Mouse (Mus musculus) liver, adult 2 months (tissue): ENCODE results near the gene Nr1h2. TPM values are rescaled to one million over a fixed set of nuclear protein-coding genes. Genes with fewer than 3 reads are reported as not detected.

Experiments used
- DNase-seq: peaks from one replicate; pipeline ENCODE4 v3.0.0-alpha.2; 2011; ENCODE audit warnings: low read depth, low spot score; ENCODE audit errors: extremely low read depth
- H3K27ac ChIP-seq: fragments of 200-500 bp; replicated peaks from 2 replicates; pipeline ENCODE4 v1.5.1; 2012; ENCODE audit warnings: low read depth, mild to moderate bottlenecking, control low read depth, inconsistent platforms, low read length; ENCODE audit not compliant: insufficient read depth
- H3K27me3 ChIP-seq: fragments of 200-500 bp; 2 replicates; pipeline ENCODE4 v1.6.1; 2012; ENCODE audit warnings: mild to moderate bottlenecking, moderate library complexity, low read length, inconsistent platforms; ENCODE audit not compliant: control insufficient read depth, insufficient read depth
- H3K36me3 ChIP-seq: fragments of 200-500 bp; 2 replicates; pipeline ENCODE4 v1.6.1; 2012; ENCODE audit warnings: low read length, inconsistent platforms; ENCODE audit not compliant: control insufficient read depth, insufficient read depth
- H3K4me1 ChIP-seq: fragments of 200-500 bp; 2 replicates; pipeline ENCODE4 v1.6.1; 2011; ENCODE audit warnings: low read length; ENCODE audit not compliant: control insufficient read depth, insufficient read depth
- H3K4me3 ChIP-seq: fragments of 200-500 bp; 2 replicates; pipeline ENCODE4 v1.5.1; 2011; ENCODE audit warnings: low read depth, mild to moderate bottlenecking, control low read depth, low read length, moderate library complexity; ENCODE audit not compliant: insufficient read depth
- H3K79me2 ChIP-seq: fragments of 200-500 bp; 2 replicates; pipeline ENCODE4 v1.6.1; 2012; ENCODE audit warnings: inconsistent platforms, mild to moderate bottlenecking, low read length, moderate library complexity; ENCODE audit not compliant: control insufficient read depth, insufficient read depth
- H3K9ac ChIP-seq: fragments of 200-500 bp; 2 replicates; pipeline ENCODE4 v1.6.1; 2012; ENCODE audit warnings: low read depth, mild to moderate bottlenecking, control low read depth, inconsistent platforms, low read length
- CTCF ChIP-seq: fragments of 200-500 bp; IDR thresholded peaks from 2 replicates; pipeline ENCODE4 v1.5.1; 2011; ENCODE audit warnings: low read depth, low read length, control low read depth
- POLR2A ChIP-seq: fragments of 200-500 bp; IDR thresholded peaks from 2 replicates; pipeline ENCODE4 v1.6.1; 2011; ENCODE audit warnings: low read length, control low read depth; ENCODE audit not compliant: insufficient read depth; ENCODE audit errors: extremely low read depth
- WGBS: fragments of 180-500 bp; shearing (Covaris S2); methylation state at CpG from one replicate; pipeline ENCODE4 v1.1.7; 2018; 5-methylcytosine and 5-hydroxymethylcytosine counted together
- polyA plus RNA-seq: library from polyadenylated mRNA; depleted of rRNA; stranded (reverse); fragments of >200 nt; gene quantifications from 2 replicates; pipeline ENCODE4 v1.2.3, GENCODE M21; 2012
- total RNA-seq: library from RNA; depleted of rRNA; stranded (reverse); fragments of >200 nt; gene quantifications from 2 replicates; pipeline ENCODE4 v1.2.3, GENCODE M21; 2014

Gene Nr1h2
- total and polyA plus RNA-seq, 2 experiments = 21.6 to 80.3 TPM

GRCm38 (mm10) chr7:44598336-44598735 is 44.6 kb upstream of the Nr1h2 start:
- H3K27me3 ChIP-seq = no peaks in the 10 kb centered on the region; the same call in 1 of the 2 replicates
- no peak for TF ChIP-seq POLR2A
- TF ChIP-seq CTCF = no peak
- no peaks in the 10 kb centered on the region for H3K79me2 ChIP-seq
- WGBS = 88% methylated on average over 12 of the region's 12 CpGs
- no peaks in the 10 kb centered on the region for H3K4me1 ChIP-seq
- no peak overlapping the region for H3K27ac ChIP-seq
- H3K4me3 ChIP-seq = no peak overlapping the region
- no peak for DNase-seq
- H3K36me3 ChIP-seq = no peaks in the 10 kb centered on the region
- no peak overlapping the region for H3K9ac ChIP-seq

GRCm38 (mm10) chr7:44597666-44598065 is 43.9 kb upstream of the Nr1h2 start:
- Histone ChIP-seq H3K36me3 (no peaks in the 10 kb centered on the region), H3K4me3 (no peak overlapping the region), H3K9ac (no peak overlapping the region), H3K27ac (no peak overlapping the region), H3K27me3 (no peaks in the 10 kb centered on the region), H3K79me2 (no peaks in the 10 kb centered on the region), H3K4me1 (no peaks in the 10 kb centered on the region)
- TF ChIP-seq CTCF = no peak
- TF ChIP-seq POLR2A = no peak
- DNase-seq = no peak
- WGBS = 92% methylated on average over 4 of the region's 4 CpGs

GRCm38 (mm10) chr7:44596996-44597538 is 43.3 kb upstream of the Nr1h2 start:
- H3K4me1 ChIP-seq = no peaks in the 10 kb centered on the region
- H3K36me3 ChIP-seq = no peaks in the 10 kb centered on the region
- DNase-seq = no peak
- H3K9ac ChIP-seq = no peak overlapping the region
- TF ChIP-seq CTCF (no peak), POLR2A (no peak)
- no peaks in the 10 kb centered on the region for H3K79me2 ChIP-seq
- WGBS = 63% methylated on average over 5 of the region's 5 CpGs
- H3K27ac ChIP-seq = no peak overlapping the region
- H3K27me3 ChIP-seq = no peaks in the 10 kb centered on the region
- no peak overlapping the region for H3K4me3 ChIP-seq

- TF ChIP-seq POLR2A (no peak), CTCF (no peak)
- Histone ChIP-seq H3K4me1 (no peaks in the 10 kb centered on the region; the same call in 1 of the 2 replicates), H3K27ac (no peak overlapping the region), H3K36me3 (no peaks in the 10 kb centered on the region), H3K9ac (no peak overlapping the region), H3K79me2 (no peaks in the 10 kb centered on the region), H3K27me3 (no peaks in the 10 kb centered on the region), H3K4me3 (no peak overlapping the region)
- 87% methylated on average over 6 of the region's 6 CpGs for WGBS
- no peak for DNase-seq
Observed at GRCm38 (mm10) chr7:44596051-44596450, 42.3 kb upstream of the Nr1h2 start.

GRCm38 (mm10) chr7:44595131-44595561 is 41.4 kb upstream of the Nr1h2 start:
- H3K4me3 ChIP-seq = no peak overlapping the region
- TF ChIP-seq POLR2A = no peak
- no peak for TF ChIP-seq CTCF
- H3K36me3 ChIP-seq = no peaks in the 10 kb centered on the region
- no peak overlapping the region for H3K27ac ChIP-seq
- WGBS = 94% methylated on average over 20 of the region's 20 CpGs
- no peaks in the 10 kb centered on the region for H3K27me3 ChIP-seq
- no peak for DNase-seq
- no peaks in the 10 kb centered on the region; the same call in 1 of the 2 replicates for H3K4me1 ChIP-seq
- no peaks in the 10 kb centered on the region for H3K79me2 ChIP-seq
- H3K9ac ChIP-seq = no peak overlapping the region

- TF ChIP-seq POLR2A = no peak
- TF ChIP-seq CTCF = no peak
- no peak for DNase-seq
- H3K27ac ChIP-seq = no peak overlapping the region
Observed at GRCm38 (mm10) chr7:44594291-44594690, 40.5 kb upstream of the Nr1h2 start.

More at GRCm38 (mm10) chr7:44594291-44594690, 40.5 kb upstream of the Nr1h2 start:
- Histone ChIP-seq H3K4me1 (peaks cover 2% of the 10 kb centered on the region; the same call in 1 of the 2 replicates), H3K36me3 (no peaks in the 10 kb centered on the region), H3K9ac (no peak overlapping the region), H3K4me3 (no peak overlapping the region), H3K27me3 (no peaks in the 10 kb centered on the region), H3K79me2 (no peaks in the 10 kb centered on the region)
- 61% methylated on average over 6 of the region's 6 CpGs for WGBS
